Mouse (Mus musculus) adrenal gland, postnatal 36 days (tissue): Measurements from ENCODE around the gene Slc6a18. TPM values are rescaled to one million over a fixed set of nuclear protein-coding genes. Genes with fewer than 3 reads are reported as not detected.

Source experiments
- total RNA-seq, 2 experiments: library from RNA; stranded (reverse); gene quantifications; 2 replicates each; pipeline ENCODE4 v1.2.3; 2021

Slc6a18 gene
- total RNA-seq, 2 experiments from 2014 or later, result not detected

Other genes with a start within 250 kb of the Slc6a18 start
- 10 to 100 TPM; 15.5 to 15.9 TPM for gene Lpcat1, start 210.8 kb downstream of the Slc6a18 start, total RNA-seq
- not detected for gene Slc6a3, start 141.3 kb downstream of the Slc6a18 start, total RNA-seq
- 100 to 1,000 TPM; 156 to 171 TPM for gene Clptm1l, start 74.0 kb downstream of the Slc6a18 start, total RNA-seq
- gene Tert, start 51.1 kb downstream of the Slc6a18 start, total RNA-seq, result 1 to 10 TPM; 4.6 to 7.1 TPM
- gene Slc6a19, start 26.8 kb upstream of the Slc6a18 start, total RNA-seq, result under 1 TPM; 0.20 to 0.26 TPM
- 10 to 100 TPM; 35.8 to 36.6 TPM for gene Slc12a7, start 55.1 kb upstream of the Slc6a18 start, total RNA-seq
- 1 to 10 TPM; 1.3 to 1.9 TPM for gene Nkd2, start 169.6 kb upstream of the Slc6a18 start, total RNA-seq